Mouse (Mus musculus) C3H10T1/2 (cell line): ENCODE results near the gene Hsdl1. TPM values are rescaled to one million over a fixed set of nuclear protein-coding genes. Genes with fewer than 3 reads are reported as not detected.

Experiments
- polyA plus RNA-seq, 2 experiments: library from polyadenylated mRNA; unstranded; fragments of >200 nt; fragmentation: generic; extraction: Trizol; gene quantifications; one replicate each; pipeline ENCODE4 v1.2.1; 2012; ENCODE audit warnings: missing spikeins in 2 of 2

Hsdl1 gene
- 10 to 100 TPM in 1 of 2 experiments, 1 to 10 TPM in 1; 5.9 to 13.4 TPM for polyA plus RNA-seq

GRCm38 (mm10) chr8:119574437-119575365, at the start of gene Hsdl1, which contains the start of gene Dnaaf1:
TSS of gene Hsdl1 (minus strand) at chr8:119575183.
TSS of gene Dnaaf1 (plus strand) at chr8:119575235.

GRCm38 (mm10) chr8:119612471-119612870, 37.5 kb upstream of the Hsdl1 start, which contains the start of gene Adad2:
TSS of gene Adad2 (plus strand) at chr8:119612747.

GRCm38 (mm10) chr8:119604996-119605395, 30.0 kb upstream of the Hsdl1 start, which contains the start of gene Taf1c:
TSS of gene Taf1c (minus strand) at chr8:119605222.

GRCm38 (mm10) chr8:119558603-119559401, 16.2 kb downstream of the Hsdl1 start, which contains the start of gene Mbtps1:
TSS of gene Mbtps1 (minus strand) at chr8:119558735.

Other genes with a start within 250 kb of the Hsdl1 start
- gene Hsbp1, start 230.7 kb downstream of the Hsdl1 start, polyA plus RNA-seq, result 100 to 1,000 TPM in 1 of 2 experiments, 10 to 100 TPM in 1; 80.9 to 274 TPM
- 10 to 100 TPM in 1 of 2 experiments, 1 to 10 TPM in 1; 4.3 to 16.0 TPM for gene Mlycd, start 180.3 kb downstream of the Hsdl1 start, polyA plus RNA-seq
- gene Osgin1, start 141.1 kb downstream of the Hsdl1 start, polyA plus RNA-seq, result 10 to 100 TPM in 1 of 2 experiments, 1 to 10 TPM in 1; 6.6 to 26.9 TPM
- gene Necab2, start 128.5 kb downstream of the Hsdl1 start, polyA plus RNA-seq, result under 1 TPM; 0.02 to 0.05 TPM
- under 1 TPM in 1 of 2 experiments, not detected in 1; 0.07 TPM for gene Slc38a8, start 73.5 kb downstream of the Hsdl1 start, polyA plus RNA-seq
- gene Mbtps1, start 16.4 kb downstream of the Hsdl1 start, polyA plus RNA-seq, result 100 to 1,000 TPM in 1 of 2 experiments, 10 to 100 TPM in 1; 18.3 to 106 TPM
- under 1 TPM; 0.02 to 0.11 TPM for gene Dnaaf1, start 52 bp upstream of the Hsdl1 start, polyA plus RNA-seq
- gene Taf1c, start 30.0 kb upstream of the Hsdl1 start, polyA plus RNA-seq, result 1 to 10 TPM; 4.8 to 9.1 TPM
- not detected for gene Adad2, start 37.6 kb upstream of the Hsdl1 start, polyA plus RNA-seq
- not detected for gene Kcng4, start 60.5 kb upstream of the Hsdl1 start, polyA plus RNA-seq
- under 1 TPM; 0.02 to 0.04 TPM for gene Wfdc1, start 91.2 kb upstream of the Hsdl1 start, polyA plus RNA-seq
- under 1 TPM; 0.02 to 0.25 TPM for gene Atp2c2, start 124.8 kb upstream of the Hsdl1 start, polyA plus RNA-seq
- gene Tldc1, start 203.2 kb upstream of the Hsdl1 start, polyA plus RNA-seq, result 1 to 10 TPM; 5.4 to 9.2 TPM